Mouse (Mus musculus): ENCODE results near the gene Pigs.

Gene Pigs

GRCm38 (mm10) chr11:78327634-78328511 lies at the start of gene Pigs:
Gene Pigs, plus strand, starts transcription at chr11:78328415.
- peak; percentile 93 for DNase-seq (ENCODE audit: extremely low spot score, low spot score)

GRCm38 (mm10) chr11:78278853-78279252 lies 49.4 kb upstream of the Pigs start:
- DNase-seq (ENCODE audit: extremely low spot score, low spot score) = no peak

- no peak for DNase-seq (ENCODE audit: extremely low spot score, low spot score)
Measured at GRCm38 (mm10) chr11:78279586-78279985, 48.6 kb upstream of the Pigs start.

DNA sequence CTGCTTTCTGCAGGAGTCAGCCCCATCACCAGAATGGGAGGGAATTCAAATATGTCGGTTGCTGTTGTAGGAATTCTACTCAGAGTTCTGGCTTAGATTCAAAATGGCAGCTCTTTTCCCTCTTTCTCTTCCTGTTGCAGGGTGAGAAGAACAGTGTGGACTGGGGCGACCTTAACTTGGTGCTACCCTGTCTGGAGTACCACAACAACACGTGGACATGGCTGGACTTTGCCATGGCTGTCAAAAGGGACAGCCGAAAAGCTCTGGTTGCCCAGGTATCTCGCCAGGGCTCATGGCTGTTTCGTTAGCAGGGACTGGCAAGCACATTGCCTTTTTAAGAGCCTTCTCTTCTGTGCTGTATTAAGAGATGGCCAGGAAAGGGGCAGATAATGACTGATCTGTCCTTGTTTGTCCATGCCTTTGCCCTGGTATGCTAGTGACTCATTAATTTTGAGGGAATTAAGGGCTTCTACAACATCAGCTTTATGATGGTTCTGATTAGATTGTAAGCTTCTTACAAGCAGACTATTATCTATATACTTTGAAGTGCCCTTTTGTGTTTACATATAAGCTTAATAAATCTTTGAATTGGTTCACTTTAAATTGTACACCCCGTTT lies 39.0 kb upstream of the Pigs start:
- DNase-seq (ENCODE audit: extremely low spot score, low spot score) = no peak

DNA sequence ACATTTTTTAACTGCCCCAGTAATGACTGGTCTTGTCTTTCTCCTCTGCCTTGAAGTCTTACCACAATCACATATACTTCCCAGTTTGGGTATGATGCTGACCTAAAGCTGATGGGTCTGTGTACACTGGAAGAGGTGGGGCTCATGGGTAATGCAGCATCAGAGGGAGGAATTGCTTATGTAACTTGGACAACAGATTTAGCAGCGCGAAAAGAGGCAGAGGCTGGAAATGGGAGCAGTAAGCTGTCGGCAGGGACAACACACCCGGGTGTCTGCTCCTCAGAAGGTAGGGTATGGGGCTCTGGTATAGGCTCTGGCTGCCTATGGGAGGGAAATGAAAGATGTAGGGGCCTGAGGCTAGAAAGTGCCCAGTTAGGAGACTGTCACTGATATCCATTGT lies 37.6 kb upstream of the Pigs start, which contains the start of gene BC030499:
Gene BC030499, plus strand, starts transcription at position 188 of the 400 bp plus-strand sequence.
- no peak for DNase-seq (ENCODE audit: extremely low spot score, low spot score)

DNA sequence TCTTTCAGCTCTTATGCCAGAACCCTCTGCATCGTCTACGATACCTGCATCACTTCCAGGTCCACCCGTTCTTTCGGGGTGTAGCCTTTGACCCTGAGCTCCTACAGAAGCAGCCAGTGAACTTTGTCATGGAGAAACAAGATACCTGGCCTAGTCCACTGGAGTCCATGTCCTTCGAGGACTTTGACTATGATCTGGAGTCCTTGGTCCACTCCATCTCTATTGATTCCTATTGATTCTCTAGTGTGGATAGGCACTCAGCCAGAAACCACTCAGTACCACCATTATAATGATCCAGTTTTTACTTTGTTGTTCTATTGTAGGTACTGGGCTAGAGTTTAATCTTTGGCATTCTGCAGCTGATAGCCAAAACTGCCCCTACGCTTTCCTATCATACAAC lies 33.6 kb upstream of the Pigs start:
- DNase-seq (ENCODE audit: extremely low spot score, low spot score) = no peak

DNA sequence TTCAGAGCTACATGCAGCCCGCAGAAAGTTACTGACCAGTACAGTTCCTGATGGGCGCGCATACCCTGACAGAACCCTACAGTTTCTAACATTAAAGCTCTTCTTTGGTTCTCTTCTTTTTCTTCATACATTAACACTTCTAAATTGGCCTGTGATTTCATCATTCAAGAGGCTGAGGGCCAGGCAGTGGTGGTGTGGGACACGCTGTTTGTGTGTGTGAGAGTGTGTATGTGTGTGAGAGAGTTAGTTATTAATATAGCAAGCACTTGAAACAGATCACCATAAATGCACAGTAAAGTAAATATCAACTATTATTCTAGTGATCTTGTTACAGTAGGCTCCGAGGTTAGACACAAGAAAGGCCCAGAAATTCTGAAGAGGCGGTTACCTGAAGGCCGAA lies 27.3 kb upstream of the Pigs start:
- DNase-seq (ENCODE audit: extremely low spot score, low spot score) = no peak

- peak; percentile 89 for DNase-seq (ENCODE audit: extremely low spot score, low spot score)
Measured at GRCm38 (mm10) chr11:78301357-78302084, 26.7 kb upstream of the Pigs start, which contains the start of gene Spag5. Gene Spag5, plus strand, starts transcription at chr11:78301529.

- DNase-seq (ENCODE audit: extremely low spot score, low spot score) = no peak
Measured at GRCm38 (mm10) chr11:78305272-78305671, 22.9 kb upstream of the Pigs start.

DNA sequence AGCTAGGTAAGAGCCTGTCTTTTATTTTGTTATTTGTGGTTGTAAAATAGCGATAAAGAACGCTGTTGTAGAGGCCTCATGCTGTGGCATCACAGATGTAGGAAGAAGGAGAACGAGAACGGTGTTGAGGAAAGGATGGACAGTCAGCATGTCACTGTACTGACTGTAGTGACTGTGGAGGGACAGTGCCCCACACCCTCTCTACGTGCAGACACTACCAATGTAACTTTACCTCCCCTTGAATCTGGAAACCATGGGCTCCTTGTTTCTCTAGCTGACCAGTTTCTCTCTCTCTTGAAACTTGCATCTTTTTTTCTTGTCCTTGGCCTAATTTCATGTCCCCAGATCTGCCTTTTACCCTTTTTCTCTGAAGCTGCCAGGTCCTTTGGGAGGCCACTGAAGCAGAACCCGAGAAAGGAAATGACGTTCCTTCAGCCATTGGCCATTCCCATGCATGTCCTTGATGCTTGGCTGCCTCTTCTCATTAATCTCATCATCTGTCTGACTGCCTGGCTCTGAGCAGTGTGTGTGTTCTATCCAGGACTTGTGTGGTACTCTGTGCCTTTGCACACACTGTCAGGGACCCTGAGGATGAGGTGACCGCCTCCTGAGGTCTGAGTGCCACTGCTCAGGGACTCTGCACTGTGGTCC lies 17.2 kb upstream of the Pigs start:
- DNase-seq (ENCODE audit: extremely low spot score, low spot score) = no peak

DNA sequence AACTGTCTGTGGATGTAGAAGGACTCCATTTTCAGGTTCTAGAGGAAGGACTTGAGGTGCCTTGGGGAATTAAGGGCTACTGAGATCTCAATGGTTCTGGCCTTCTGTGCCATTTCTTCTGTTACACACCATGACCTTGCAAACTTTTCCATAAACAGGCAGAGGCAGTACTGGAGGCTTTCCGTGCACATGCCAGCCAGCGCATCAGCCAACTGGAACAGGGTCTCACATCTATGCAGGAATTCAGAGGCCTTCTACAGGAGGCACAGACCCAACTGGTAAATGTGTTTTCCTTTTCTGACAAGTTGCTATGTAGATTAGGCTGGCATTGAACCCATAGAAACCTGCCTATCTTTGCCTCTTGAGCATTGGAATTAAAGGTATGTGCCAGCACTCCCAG lies 14.6 kb upstream of the Pigs start:
- DNase-seq (ENCODE audit: extremely low spot score, low spot score) = no peak

DNA sequence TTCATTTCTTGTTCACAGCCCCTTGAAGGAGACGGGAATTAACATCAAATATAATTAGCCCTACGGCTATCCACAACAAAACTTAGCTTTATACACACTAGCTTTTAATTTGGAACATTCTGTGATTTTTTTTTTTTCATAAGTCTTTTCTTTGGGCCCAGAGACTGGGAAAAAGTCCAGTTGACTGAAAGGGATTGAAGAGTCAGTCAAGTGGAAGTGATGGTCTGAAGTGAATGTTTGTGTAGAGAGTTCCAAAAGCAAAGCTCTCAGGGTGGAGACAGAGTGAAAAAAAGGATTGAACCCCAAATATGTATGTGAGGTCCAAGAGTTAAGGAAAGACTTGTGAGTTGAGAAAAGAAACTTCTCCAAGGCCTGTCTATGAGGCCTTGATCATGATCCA lies 9.8 kb upstream of the Pigs start:
- DNase-seq (ENCODE audit: extremely low spot score, low spot score) = no peak

- DNase-seq (ENCODE audit: extremely low spot score, low spot score) = no peak
Measured at GRCm38 (mm10) chr11:78322076-78322831, 6.0 kb upstream of the Pigs start.

- peak; percentile 33 for DNase-seq (ENCODE audit: extremely low spot score, low spot score)
Measured at GRCm38 (mm10) chr11:78322860-78323259, 5.4 kb upstream of the Pigs start, which contains the start of gene Aldoc. Gene Aldoc, plus strand, starts transcription at chr11:78322968.

GRCm38 (mm10) chr11:78324000-78324785 lies 4.0 kb upstream of the Pigs start:
- no peak for DNase-seq (ENCODE audit: extremely low spot score, low spot score)

GRCm38 (mm10) chr11:78324965-78325364 lies 3.2 kb upstream of the Pigs start:
- no peak for DNase-seq (ENCODE audit: extremely low spot score, low spot score)

GRCm38 (mm10) chr11:78327215-78327614 lies 1.0 kb upstream of the Pigs start:
- DNase-seq (ENCODE audit: extremely low spot score, low spot score) = no peak

DNA sequence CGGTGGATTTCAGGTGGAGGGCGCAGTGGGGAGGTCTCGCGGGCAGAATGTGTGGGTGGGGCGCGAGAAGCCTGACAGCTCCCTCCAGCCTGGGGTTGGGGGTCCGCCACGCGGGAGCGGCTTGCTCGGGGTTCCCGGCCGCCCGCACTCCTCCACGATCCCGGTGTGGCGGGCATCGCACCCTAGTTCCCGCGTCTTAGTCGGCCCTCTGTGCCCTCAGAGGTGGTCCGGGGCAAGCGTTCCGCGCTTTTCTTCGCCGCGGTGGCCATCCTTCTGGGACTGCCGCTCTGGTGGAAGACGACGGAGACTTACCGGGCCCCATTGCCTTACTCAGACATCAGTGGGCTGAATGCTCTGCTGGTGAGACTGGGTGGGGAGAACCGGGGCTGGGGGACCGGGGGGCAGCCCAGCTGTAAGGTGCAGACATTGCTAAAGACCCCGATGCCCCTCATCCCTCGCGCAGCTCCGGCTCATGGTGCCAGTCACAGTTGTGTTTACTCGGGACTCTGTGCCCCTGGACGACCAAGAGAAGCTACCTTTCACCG lies 369 bp downstream of the Pigs start:
- DNase-seq (ENCODE audit: extremely low spot score, low spot score) = no peak

- no peak for DNase-seq (ENCODE audit: extremely low spot score, low spot score)
Measured at GRCm38 (mm10) chr11:78332676-78333075, 4.5 kb downstream of the Pigs start.

GRCm38 (mm10) chr11:78333992-78334391 lies 5.8 kb downstream of the Pigs start:
- no peak for DNase-seq (ENCODE audit: extremely low spot score, low spot score)
